Mouse (Mus musculus) splenic B cell, adult 2 months (primary cell): ENCODE measurements around the gene Plxnb1.

Experiments
- DNase-seq: peaks from one replicate; pipeline ENCODE4 v3.0.0-alpha.2; 2011; ENCODE audit warnings: low read depth, low spot score
- H3K27me3 ChIP-seq: 2 replicates; pipeline ENCODE4 v1.6.1; 2012; ENCODE audit warnings: mild to moderate bottlenecking, low read length, moderate library complexity, mixed read lengths; ENCODE audit not compliant: control insufficient read depth, poor library complexity, insufficient read depth, severe bottlenecking
- H3K36me3 ChIP-seq: 2 replicates; pipeline ENCODE4 v1.6.1; 2012; ENCODE audit warnings: mild to moderate bottlenecking, low read length, moderate library complexity, mixed read lengths; ENCODE audit not compliant: control insufficient read depth, poor library complexity, insufficient read depth, severe bottlenecking

Gene Plxnb1

GRCm38 (mm10) chr9:109056916-109057315, 38.3 kb upstream of the Plxnb1 start:
- peaks cover 13% of the 10 kb centered on the region for H3K36me3 ChIP-seq
- no peaks in the 10 kb centered on the region for H3K27me3 ChIP-seq
- DNase-seq, result no peak

DNA sequence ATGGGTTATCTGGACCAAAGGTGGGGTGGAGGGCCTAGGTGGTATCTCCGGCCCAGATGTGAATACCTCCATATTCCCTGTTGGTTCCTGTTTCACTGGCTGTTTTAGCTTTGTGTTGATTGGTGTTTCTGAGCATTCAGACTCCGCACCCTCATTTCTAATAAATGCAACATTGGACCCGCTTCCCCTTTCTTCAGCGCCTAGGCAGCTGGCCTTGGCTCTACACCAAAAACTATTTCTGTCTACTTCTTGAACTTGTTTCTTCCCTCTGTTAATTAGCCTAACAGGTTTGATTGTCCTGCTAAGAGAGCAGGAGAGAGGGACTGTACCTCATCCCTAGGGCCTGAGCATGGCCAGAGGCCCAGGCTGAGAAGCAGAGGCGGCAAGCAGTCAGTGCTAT, 37.6 kb upstream of the Plxnb1 start:
- H3K27me3 ChIP-seq, result no peaks in the 10 kb centered on the region
- peak; percentile 72 for DNase-seq

GRCm38 (mm10) chr9:109058006-109058765, 37.0 kb upstream of the Plxnb1 start:
- peaks cover 13% of the 10 kb centered on the region for H3K36me3 ChIP-seq
- DNase-seq, result peak; percentile 34
- H3K27me3 ChIP-seq, result no peaks in the 10 kb centered on the region

More for the DNA sequence above, 37.6 kb upstream of the Plxnb1 start:
- H3K36me3 ChIP-seq, result peaks cover 13% of the 10 kb centered on the region

DNA sequence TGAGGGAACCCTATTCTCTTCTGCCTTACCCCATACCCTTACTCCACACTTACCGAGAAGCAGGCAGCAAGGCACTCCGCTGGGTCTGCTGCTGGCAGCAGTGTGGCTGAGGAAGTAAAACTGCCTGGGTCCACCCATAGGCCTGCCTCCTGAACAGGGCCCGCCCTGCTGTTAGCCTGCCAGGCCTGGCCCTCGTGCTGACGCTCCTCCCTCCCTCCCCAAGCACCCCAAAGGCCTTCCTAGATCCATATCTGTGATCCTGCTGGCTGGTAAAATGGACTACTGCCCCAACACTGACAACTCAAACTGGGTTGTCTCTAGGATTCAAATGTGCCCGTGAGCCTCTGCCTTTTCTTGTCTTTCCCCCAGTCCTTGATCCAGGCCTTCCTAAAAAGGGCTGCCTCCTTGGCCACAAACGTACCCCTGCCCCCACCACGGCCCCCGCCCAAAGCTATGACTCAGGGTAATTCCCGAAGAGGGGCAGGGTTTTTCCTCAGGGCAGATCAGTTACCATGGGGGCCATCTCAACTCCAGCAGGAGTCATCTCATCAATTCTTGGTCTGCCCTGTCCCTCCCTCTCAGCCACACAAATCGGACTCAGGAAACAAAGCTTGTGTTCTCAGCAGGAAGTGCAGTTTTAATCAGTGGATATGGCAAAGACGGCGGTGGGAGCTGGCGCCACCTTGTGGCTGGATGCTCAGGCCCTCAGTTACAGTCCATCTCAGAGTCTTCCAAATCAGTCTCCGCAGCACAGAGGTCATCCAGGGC, 35.9 kb upstream of the Plxnb1 start, which contains the start of gene Trex1:
Trex1 (minus strand) TSS at position 599 of the 768 bp plus-strand sequence.
- peak; percentile 94 for DNase-seq
- Histone ChIP-seq H3K27me3 (no peaks in the 10 kb centered on the region), H3K36me3 (peaks cover 13% of the 10 kb centered on the region)

- peak; percentile 36 for DNase-seq
- Histone ChIP-seq H3K36me3 (peaks cover 13% of the 10 kb centered on the region), H3K27me3 (no peaks in the 10 kb centered on the region)
Measured at GRCm38 (mm10) chr9:109060184-109060897, 34.8 kb upstream of the Plxnb1 start.

- no peak for DNase-seq
- H3K27me3 ChIP-seq, result no peaks in the 10 kb centered on the region
Measured at GRCm38 (mm10) chr9:109060898-109061295, 34.3 kb upstream of the Plxnb1 start.

GRCm38 (mm10) chr9:109068095-109068735, 27.0 kb upstream of the Plxnb1 start:
- H3K27me3 ChIP-seq, result no peaks in the 10 kb centered on the region
- peaks cover 2% of the 10 kb centered on the region; the same call in 1 of the 2 replicates for H3K36me3 ChIP-seq
- peak; percentile 22 for DNase-seq

More at GRCm38 (mm10) chr9:109060898-109061295, 34.3 kb upstream of the Plxnb1 start:
- peaks cover 13% of the 10 kb centered on the region for H3K36me3 ChIP-seq

- Histone ChIP-seq H3K36me3 (0 out of 2 replicates have a peak, but pooled peaks cover 2% of the 10 kb centered on the region), H3K27me3 (no peaks in the 10 kb centered on the region)
- DNase-seq, result peak; percentile 86
Measured at GRCm38 (mm10) chr9:109073661-109074573, 21.3 kb upstream of the Plxnb1 start, which contains the start of gene Atrip. Gene Atrip (minus strand): TSS chr9:109074124.

DNA sequence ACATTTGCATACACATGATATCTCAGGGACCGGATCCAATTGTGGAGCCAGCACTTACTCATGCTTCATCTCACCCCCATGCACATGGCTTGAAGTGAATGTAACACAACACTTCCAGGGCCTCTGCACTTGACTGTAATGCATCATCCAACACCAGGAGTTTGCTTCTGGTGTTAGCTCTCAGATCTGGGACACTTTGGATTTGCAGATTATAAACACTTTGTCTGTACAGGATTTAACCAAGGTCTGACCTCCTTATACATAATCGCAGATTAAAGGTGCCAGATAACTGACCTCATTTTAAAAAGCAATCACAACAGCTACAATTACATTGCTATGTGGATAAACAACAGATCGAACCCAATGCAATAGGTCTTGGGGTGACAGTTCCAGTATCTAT, 14.7 kb upstream of the Plxnb1 start:
- H3K36me3 ChIP-seq, result no peaks in the 10 kb centered on the region
- DNase-seq, result no peak
- H3K27me3 ChIP-seq, result no peaks in the 10 kb centered on the region

DNA sequence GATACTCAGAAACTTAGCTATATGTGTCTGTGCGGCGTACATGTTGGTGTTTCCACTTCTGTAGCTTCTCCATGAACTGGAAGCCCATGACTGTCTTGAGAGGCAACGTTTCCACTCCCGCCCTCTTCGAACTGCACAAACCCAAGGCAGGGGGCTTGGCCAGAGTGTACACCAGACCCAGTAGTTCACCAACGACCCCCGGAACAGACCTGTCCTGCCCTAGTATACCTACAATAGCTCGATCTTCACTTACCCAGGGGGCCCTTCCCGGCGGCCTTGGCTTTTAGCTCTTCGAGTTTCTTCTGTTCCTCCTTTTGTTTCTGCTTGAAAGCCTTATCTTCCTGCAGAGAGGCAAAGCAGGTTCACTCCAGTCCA, 13.5 kb upstream of the Plxnb1 start:
- no peaks in the 10 kb centered on the region for H3K36me3 ChIP-seq
- no peaks in the 10 kb centered on the region for H3K27me3 ChIP-seq
- no peak for DNase-seq

GRCm38 (mm10) chr9:109082124-109082800, 12.9 kb upstream of the Plxnb1 start, which contains the start of the genes Ccdc51 and Tma7:
Gene Ccdc51 (plus strand): TSS chr9:109082493.
Gene Tma7 (minus strand): TSS chr9:109082587.
- H3K36me3 ChIP-seq, result no peaks in the 10 kb centered on the region
- no peaks in the 10 kb centered on the region for H3K27me3 ChIP-seq
- DNase-seq, result peak; percentile 88

GRCm38 (mm10) chr9:109084922-109085321, 10.3 kb upstream of the Plxnb1 start:
- H3K36me3 ChIP-seq, result no peaks in the 10 kb centered on the region
- peak; percentile 56 for DNase-seq
- no peaks in the 10 kb centered on the region for H3K27me3 ChIP-seq

DNA sequence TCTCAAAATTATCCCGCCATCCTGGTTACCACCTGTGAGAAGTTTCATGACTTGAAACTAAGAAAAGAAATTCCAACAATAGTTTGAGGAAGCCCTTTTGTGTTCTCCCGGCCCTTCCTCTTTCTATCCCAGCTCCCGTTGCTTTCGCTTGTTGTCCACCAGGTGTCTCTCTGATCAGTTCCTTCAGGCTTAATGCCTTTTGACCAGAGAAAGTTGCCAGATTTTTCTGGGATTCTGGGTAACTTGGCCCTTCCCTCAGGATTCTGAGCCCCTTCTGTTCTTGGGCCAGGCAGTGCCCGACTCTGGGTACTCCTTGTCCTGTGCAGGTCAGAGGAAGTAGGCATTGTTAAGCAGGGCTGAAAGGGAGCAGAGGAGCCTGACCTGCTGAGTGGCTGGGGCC, 7.2 kb upstream of the Plxnb1 start:
- peaks cover 3% of the 10 kb centered on the region; the same call in 1 of the 2 replicates for H3K36me3 ChIP-seq
- H3K27me3 ChIP-seq, result no peaks in the 10 kb centered on the region
- no peak for DNase-seq
